Mouse (Mus musculus) mesoderm, embryonic 11.5 days (tissue): ENCODE data around the gene Pola2.
A peak's percentile ranks its signal among the peaks of the same experiment; 100 is the strongest.

Source experiments
- DNase-seq: peaks from one replicate; pipeline ENCODE4 v3.0.0-alpha.2; 2012; ENCODE audit warnings: low read depth, low spot score

The Pola2 gene

GRCm38 (mm10) chr19:5963883-5964562 lies at the start of gene Pola2:
Pola2 (minus strand) TSS chr19:5964202.
- DNase-seq = peak; percentile 92

GRCm38 (mm10) chr19:6013691-6014090 lies 49.7 kb upstream of the Pola2 start:
- DNase-seq = no peak

GRCm38 (mm10) chr19:6009137-6009536 lies 45.1 kb upstream of the Pola2 start:
- no peak for DNase-seq

- DNase-seq = no peak
Observed at GRCm38 (mm10) chr19:6007013-6007412, 43.0 kb upstream of the Pola2 start.

- no peak for DNase-seq
Observed at GRCm38 (mm10) chr19:6005541-6005940, 41.5 kb upstream of the Pola2 start.

- DNase-seq = no peak
Observed at GRCm38 (mm10) chr19:5999969-6000368, 36.0 kb upstream of the Pola2 start.

GRCm38 (mm10) chr19:5998180-5998579 lies 34.2 kb upstream of the Pola2 start:
- no peak for DNase-seq

- DNase-seq = no peak
Observed at GRCm38 (mm10) chr19:5994711-5995110, 30.7 kb upstream of the Pola2 start.

GRCm38 (mm10) chr19:5992012-5992411 lies 28.0 kb upstream of the Pola2 start:
- no peak for DNase-seq

- DNase-seq = no peak
Observed at GRCm38 (mm10) chr19:5991467-5991866, 27.5 kb upstream of the Pola2 start.

- DNase-seq = no peak
Observed at GRCm38 (mm10) chr19:5990921-5991320, 26.9 kb upstream of the Pola2 start.

- DNase-seq = no peak
Observed at GRCm38 (mm10) chr19:5990033-5990432, 26.0 kb upstream of the Pola2 start.

GRCm38 (mm10) chr19:5989585-5989984 lies 25.6 kb upstream of the Pola2 start:
- no peak for DNase-seq

GRCm38 (mm10) chr19:5988815-5989452 lies 24.9 kb upstream of the Pola2 start:
- peak; percentile 61 for DNase-seq

GRCm38 (mm10) chr19:5988027-5988814 lies 24.2 kb upstream of the Pola2 start:
- no peak for DNase-seq

GRCm38 (mm10) chr19:5986043-5986442 lies 22.0 kb upstream of the Pola2 start, which contains the start of gene Slc22a20:
Slc22a20 (minus strand) TSS chr19:5986143.
- no peak for DNase-seq

- no peak for DNase-seq
Observed at GRCm38 (mm10) chr19:5980477-5980876, 16.5 kb upstream of the Pola2 start.

- no peak for DNase-seq
Observed at GRCm38 (mm10) chr19:5977717-5978116, 13.7 kb upstream of the Pola2 start.

- no peak for DNase-seq
Observed at GRCm38 (mm10) chr19:5975676-5976075, 11.7 kb upstream of the Pola2 start.

- DNase-seq = no peak
Observed at GRCm38 (mm10) chr19:5975112-5975511, 11.1 kb upstream of the Pola2 start.

GRCm38 (mm10) chr19:5967664-5968063 lies 3.7 kb upstream of the Pola2 start:
- no peak for DNase-seq

- DNase-seq = no peak
Observed at GRCm38 (mm10) chr19:5966786-5967185, 2.8 kb upstream of the Pola2 start.

- DNase-seq = no peak
Observed at GRCm38 (mm10) chr19:5965910-5966309, 1.9 kb upstream of the Pola2 start.
